Mouse (Mus musculus): ENCODE measurements around the gene Olfr354. TPM values are rescaled to one million over a fixed set of nuclear protein-coding genes. Genes with fewer than 3 reads are reported as not detected.

Olfr354 gene
- not detected in 2 replicates for polyA plus RNA-seq (2015; fragmentation: Nextera tagmentation; extraction: Ambion mirVana)

DNA sequence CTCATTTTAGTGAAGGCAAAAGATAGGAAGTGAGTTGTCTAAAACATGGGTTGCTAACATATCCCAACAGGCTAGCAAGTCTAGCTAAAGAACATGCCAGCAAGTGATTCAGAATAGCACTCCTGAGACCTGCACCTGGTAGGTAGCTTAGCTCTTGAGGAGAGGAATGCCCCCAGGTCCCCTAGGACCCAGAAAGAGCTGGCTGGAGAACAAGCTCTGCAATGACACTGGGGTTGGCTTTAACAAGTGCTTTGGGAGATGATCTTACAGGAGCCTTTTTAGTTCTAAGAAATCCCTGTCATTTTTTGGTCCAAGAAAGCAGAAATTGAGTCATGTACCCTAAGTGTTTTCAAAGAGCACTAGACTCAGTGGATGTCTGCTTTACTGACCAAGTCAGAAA lies at the start of gene Olfr354:
TSS of gene Olfr354 (plus strand) at position 301 of the 400 bp plus-strand sequence.
- Histone ChIP-seq H3K4me3 (replicated peaks) (no peak within 1 kb of the TSS), H3K9ac (no peak within 1 kb of the TSS), H3K9me3 (replicated peaks) (no peaks in the 10 kb centered on the region), H3K27ac (replicated peaks) (no peak within 1 kb of the TSS), H3K4me2 (replicated peaks) (no peak within 1 kb of the TSS), H3K36me3 (no peaks in the 10 kb centered on the region), H3K4me1 (no peaks in the 10 kb centered on the region), H3K27me3 (no peaks in the 10 kb centered on the region)
- no peak for ATAC-seq (ENCODE audit: insufficient number of reproducible peaks, low FRiP score, low TSS enrichment, low read depth)

- H3K4me3 ChIP-seq (replicated peaks) = no peak within 1 kb of the TSS
- 0 out of 2 replicates have a peak, but pooled peaks cover 4% of the 10 kb centered on the region for H3K9me3 ChIP-seq (replicated peaks)
- no peak within 1 kb of the TSS for H3K4me2 ChIP-seq (replicated peaks)
- ATAC-seq (ENCODE audit: insufficient number of reproducible peaks, low FRiP score, low TSS enrichment, low read depth) = no peak
- H3K27ac ChIP-seq (replicated peaks) = no peak within 1 kb of the TSS
- H3K9ac ChIP-seq = no peak within 1 kb of the TSS
- no peaks in the 10 kb centered on the region for H3K36me3 ChIP-seq
- H3K27me3 ChIP-seq = no peaks in the 10 kb centered on the region
- H3K4me1 ChIP-seq = no peaks in the 10 kb centered on the region
- 74% methylated on average over 1 of the region's 1 CpGs for WGBS
These were observed 42.9 kb upstream of the Olfr354 start, which contains the start of gene Olfr351 for GRCm38 (mm10) chr2:36862560-36862959. Gene Olfr351, minus strand, starts transcription at chr2:36862660.

- WGBS = 71% methylated on average over 1 of the region's 1 CpGs
- H3K27ac ChIP-seq (replicated peaks) = no peak within 1 kb of the TSS
- ATAC-seq (ENCODE audit: insufficient number of reproducible peaks, low FRiP score, low TSS enrichment, low read depth) = no peak
- no peaks in the 10 kb centered on the region for H3K4me1 ChIP-seq
- H3K4me3 ChIP-seq (replicated peaks) = no peak within 1 kb of the TSS
- no peak within 1 kb of the TSS for H3K9ac ChIP-seq
- no peaks in the 10 kb centered on the region for H3K27me3 ChIP-seq
- 0 out of 2 replicates have a peak, but pooled peaks cover 8% of the 10 kb centered on the region for H3K9me3 ChIP-seq (replicated peaks)
- no peak within 1 kb of the TSS for H3K4me2 ChIP-seq (replicated peaks)
- no peaks in the 10 kb centered on the region for H3K36me3 ChIP-seq
These were observed 37.3 kb upstream of the Olfr354 start, which contains the start of gene Olfr352 for GRCm38 (mm10) chr2:36868160-36868559. Gene Olfr352, plus strand, starts transcription at chr2:36868460.

DNA sequence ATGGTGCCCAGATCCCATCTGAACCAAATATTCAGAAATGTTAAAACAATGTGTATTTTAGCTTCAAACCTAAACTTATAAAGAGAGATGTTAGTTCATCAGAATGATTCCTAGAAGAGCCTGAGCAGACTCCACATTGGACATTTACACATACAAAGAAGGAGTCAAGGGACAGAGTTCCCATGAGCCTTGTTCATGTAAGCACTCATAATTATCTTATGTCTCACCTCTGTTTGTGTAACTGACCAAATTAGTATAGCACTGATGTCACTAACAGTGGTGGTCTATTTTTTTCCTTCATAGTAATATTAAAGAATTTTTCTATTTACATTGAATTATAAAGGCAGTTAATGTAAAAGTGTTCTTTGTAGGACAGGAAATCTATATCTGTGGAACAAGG lies 12.6 kb upstream of the Olfr354 start, which contains the start of gene Olfr353:
TSS of gene Olfr353 (minus strand) at position 101 of the 400 bp plus-strand sequence.
- H3K9me3 ChIP-seq (replicated peaks) = no peaks in the 10 kb centered on the region

DNA sequence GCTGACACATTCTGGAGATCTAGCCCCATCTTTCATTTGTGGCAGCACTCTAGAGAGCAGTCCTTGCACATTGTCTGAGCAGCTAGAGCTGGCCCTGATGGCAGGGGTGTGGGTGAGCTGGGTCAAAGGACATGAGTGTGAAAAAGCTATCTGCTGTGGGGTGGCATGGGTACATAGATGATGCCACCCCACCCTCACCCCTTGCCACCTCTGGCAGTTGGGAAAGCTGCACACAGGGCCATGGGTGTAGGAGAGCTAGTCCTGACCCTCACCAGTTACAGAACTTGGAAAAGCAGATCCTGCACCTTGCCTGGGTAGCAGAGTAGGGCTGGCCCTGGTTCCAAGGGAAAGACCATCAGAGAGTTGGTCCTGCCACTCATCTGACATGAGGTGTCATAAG lies 8.4 kb upstream of the Olfr354 start:
- H3K36me3 ChIP-seq = no peaks in the 10 kb centered on the region
- no peak overlapping the region for H3K4me2 ChIP-seq (replicated peaks)
- H3K9me3 ChIP-seq (replicated peaks) = no peaks in the 10 kb centered on the region
- no peak overlapping the region for H3K4me3 ChIP-seq (replicated peaks)
- ATAC-seq (ENCODE audit: insufficient number of reproducible peaks, low FRiP score, low TSS enrichment, low read depth) = no peak
- H3K27ac ChIP-seq (replicated peaks) = no peak overlapping the region
- H3K9ac ChIP-seq = no peak overlapping the region
- H3K4me1 ChIP-seq = no peaks in the 10 kb centered on the region
- H3K27me3 ChIP-seq = no peaks in the 10 kb centered on the region

More for the DNA sequence above, 12.6 kb upstream of the Olfr354 start, which contains the start of gene Olfr353:
- no peaks in the 10 kb centered on the region for H3K27me3 ChIP-seq
- H3K27ac ChIP-seq (replicated peaks) = no peak within 1 kb of the TSS
- no peak within 1 kb of the TSS for H3K4me2 ChIP-seq (replicated peaks)
- no peaks in the 10 kb centered on the region for H3K4me1 ChIP-seq
- no peak within 1 kb of the TSS for H3K9ac ChIP-seq
- H3K4me3 ChIP-seq (replicated peaks) = no peak within 1 kb of the TSS
- ATAC-seq (ENCODE audit: insufficient number of reproducible peaks, low FRiP score, low TSS enrichment, low read depth) = no peak
- no peaks in the 10 kb centered on the region for H3K36me3 ChIP-seq

- Histone ChIP-seq H3K4me2 (replicated peaks) (no peak within 1 kb of the TSS), H3K4me3 (replicated peaks) (no peak within 1 kb of the TSS)
- ATAC-seq (ENCODE audit: insufficient number of reproducible peaks, low FRiP score, low TSS enrichment, low read depth) = no peak
These were observed 23.3 kb downstream of the Olfr354 start, which contains the start of gene Olfr355 for GRCm38 (mm10) chr2:36928797-36929196. Gene Olfr355, minus strand, starts transcription at chr2:36928897.

DNA sequence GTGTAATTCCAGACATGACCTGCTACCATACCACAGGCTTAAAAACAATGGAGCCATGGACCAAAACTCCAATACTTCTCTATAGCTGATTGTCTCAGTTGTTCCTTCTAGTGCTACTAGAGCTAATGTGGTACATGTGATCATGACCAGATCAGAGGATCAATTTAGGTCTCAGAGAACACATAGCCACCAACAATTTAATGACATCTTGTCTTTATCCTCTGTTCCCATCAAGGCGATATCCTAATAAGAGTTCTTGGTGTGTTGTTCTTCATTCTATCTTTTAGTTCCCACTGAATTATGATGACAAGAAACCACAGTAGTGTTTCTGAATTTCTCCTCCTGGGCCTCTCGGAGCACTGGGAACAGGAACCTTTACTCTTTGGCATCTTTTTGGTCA lies 31.3 kb downstream of the Olfr354 start, which contains the start of gene Olfr356:
TSS of gene Olfr356 (plus strand) at position 301 of the 400 bp plus-strand sequence.
- 74% methylated on average over 2 of the region's 2 CpGs for WGBS
- no peak for ATAC-seq (ENCODE audit: insufficient number of reproducible peaks, low FRiP score, low TSS enrichment, low read depth)
- no peak within 1 kb of the TSS for H3K4me3 ChIP-seq (replicated peaks)
- no peak within 1 kb of the TSS for H3K4me2 ChIP-seq (replicated peaks)
- H3K36me3 ChIP-seq = no peaks in the 10 kb centered on the region
- H3K9me3 ChIP-seq (replicated peaks) = no peaks in the 10 kb centered on the region
- H3K27ac ChIP-seq (replicated peaks) = no peak within 1 kb of the TSS
- no peaks in the 10 kb centered on the region for H3K27me3 ChIP-seq
- no peaks in the 10 kb centered on the region for H3K4me1 ChIP-seq
- no peak within 1 kb of the TSS for H3K9ac ChIP-seq

More at GRCm38 (mm10) chr2:36928797-36929196, 23.3 kb downstream of the Olfr354 start, which contains the start of gene Olfr355:
- Histone ChIP-seq H3K36me3 (no peaks in the 10 kb centered on the region), H3K27ac (replicated peaks) (no peak within 1 kb of the TSS), H3K9me3 (replicated peaks) (0 out of 2 replicates have a peak, but pooled peaks cover 3% of the 10 kb centered on the region), H3K9ac (no peak within 1 kb of the TSS), H3K4me1 (no peaks in the 10 kb centered on the region), H3K27me3 (no peaks in the 10 kb centered on the region)

Other genes with a start within 250 kb of the Olfr354 start
- not detected in 2 replicates for gene Olfr346, start 219.9 kb upstream of the Olfr354 start, polyA plus RNA-seq (2015; fragmentation: Nextera tagmentation; extraction: Ambion mirVana)
- gene Olfr347, start 173.8 kb upstream of the Olfr354 start, polyA plus RNA-seq (2015; fragmentation: Nextera tagmentation; extraction: Ambion mirVana) = not detected in 2 replicates
- 0.17 TPM in 1 of 2 replicates, not detected in the other for gene Olfr348, start 121.4 kb upstream of the Olfr354 start, polyA plus RNA-seq (2015; fragmentation: Nextera tagmentation; extraction: Ambion mirVana)
- gene Olfr50, start 115.1 kb upstream of the Olfr354 start, polyA plus RNA-seq (2015; fragmentation: Nextera tagmentation; extraction: Ambion mirVana) = 0.31 and 0.42 TPM in 2 replicates
- 0.16 and 0.20 TPM in 2 replicates for gene Olfr3, start 88.6 kb upstream of the Olfr354 start, polyA plus RNA-seq (2015; fragmentation: Nextera tagmentation; extraction: Ambion mirVana)
- gene Olfr350, start 59.4 kb upstream of the Olfr354 start, polyA plus RNA-seq (2015; fragmentation: Nextera tagmentation; extraction: Ambion mirVana) = 0.08 TPM in 1 of 2 replicates, not detected in the other
- gene Olfr351, start 43.0 kb upstream of the Olfr354 start, polyA plus RNA-seq (2015; fragmentation: Nextera tagmentation; extraction: Ambion mirVana) = not detected in 2 replicates
- not detected in 2 replicates for gene Olfr352, start 37.2 kb upstream of the Olfr354 start, polyA plus RNA-seq (2015; fragmentation: Nextera tagmentation; extraction: Ambion mirVana)
- gene Olfr353, start 12.7 kb upstream of the Olfr354 start, polyA plus RNA-seq (2015; fragmentation: Nextera tagmentation; extraction: Ambion mirVana) = not detected in 2 replicates
- gene Olfr355, start 23.2 kb downstream of the Olfr354 start, polyA plus RNA-seq (2015; fragmentation: Nextera tagmentation; extraction: Ambion mirVana) = not detected in 2 replicates
- not detected in 2 replicates for gene Olfr356, start 31.4 kb downstream of the Olfr354 start, polyA plus RNA-seq (2015; fragmentation: Nextera tagmentation; extraction: Ambion mirVana)
- not detected in 2 replicates for gene Olfr357, start 88.1 kb downstream of the Olfr354 start, polyA plus RNA-seq (2015; fragmentation: Nextera tagmentation; extraction: Ambion mirVana)
- 0.03 and 0.05 TPM in 2 replicates for gene Olfr358, start 103.7 kb downstream of the Olfr354 start, polyA plus RNA-seq (2015; fragmentation: Nextera tagmentation; extraction: Ambion mirVana)
- 0.12 TPM in 1 of 2 replicates, not detected in the other for gene Olfr360, start 160.1 kb downstream of the Olfr354 start, polyA plus RNA-seq (2015; fragmentation: Nextera tagmentation; extraction: Ambion mirVana)
- not detected in 2 replicates for gene Olfr361, start 183.6 kb downstream of the Olfr354 start, polyA plus RNA-seq (2015; fragmentation: Nextera tagmentation; extraction: Ambion mirVana)
- gene Olfr362, start 212.2 kb downstream of the Olfr354 start, polyA plus RNA-seq (2015; fragmentation: Nextera tagmentation; extraction: Ambion mirVana) = not detected in 2 replicates
- not detected in 2 replicates for gene Olfr364-ps1, start 233.6 kb downstream of the Olfr354 start, polyA plus RNA-seq (2015; fragmentation: Nextera tagmentation; extraction: Ambion mirVana)